Mouse (Mus musculus) layer of hippocampus, adult 8-10 months (tissue): ENCODE results near the gene Tnfrsf18. TPM values are rescaled to one million over a fixed set of nuclear protein-coding genes. Genes with fewer than 3 reads are reported as not detected.

Experiments
- DNase-seq, 2 experiments: peaks; one replicate each; pipeline ENCODE4 v3.0.0; 2022; ENCODE audit warnings: low spot score in 2 of 2
- microRNA-seq, 2 experiments: library from miRNA; unstranded; fragments of <30 nt; microRNA quantifications; one replicate each; pipeline ENCODE4 v1.2.0; 2022
- total RNA-seq, 4 experiments: library from RNA; stranded (reverse); gene quantifications; 2 replicates each; pipeline ENCODE4 v1.2.4; 2022

Tnfrsf18 gene
- total RNA-seq, 4 experiments from 2014 or later = not detected

GRCm38 (mm10) chr4:156076911-156077382, 51.0 kb downstream of the Tnfrsf18 start:
- no peak for DNase-seq

DNA sequence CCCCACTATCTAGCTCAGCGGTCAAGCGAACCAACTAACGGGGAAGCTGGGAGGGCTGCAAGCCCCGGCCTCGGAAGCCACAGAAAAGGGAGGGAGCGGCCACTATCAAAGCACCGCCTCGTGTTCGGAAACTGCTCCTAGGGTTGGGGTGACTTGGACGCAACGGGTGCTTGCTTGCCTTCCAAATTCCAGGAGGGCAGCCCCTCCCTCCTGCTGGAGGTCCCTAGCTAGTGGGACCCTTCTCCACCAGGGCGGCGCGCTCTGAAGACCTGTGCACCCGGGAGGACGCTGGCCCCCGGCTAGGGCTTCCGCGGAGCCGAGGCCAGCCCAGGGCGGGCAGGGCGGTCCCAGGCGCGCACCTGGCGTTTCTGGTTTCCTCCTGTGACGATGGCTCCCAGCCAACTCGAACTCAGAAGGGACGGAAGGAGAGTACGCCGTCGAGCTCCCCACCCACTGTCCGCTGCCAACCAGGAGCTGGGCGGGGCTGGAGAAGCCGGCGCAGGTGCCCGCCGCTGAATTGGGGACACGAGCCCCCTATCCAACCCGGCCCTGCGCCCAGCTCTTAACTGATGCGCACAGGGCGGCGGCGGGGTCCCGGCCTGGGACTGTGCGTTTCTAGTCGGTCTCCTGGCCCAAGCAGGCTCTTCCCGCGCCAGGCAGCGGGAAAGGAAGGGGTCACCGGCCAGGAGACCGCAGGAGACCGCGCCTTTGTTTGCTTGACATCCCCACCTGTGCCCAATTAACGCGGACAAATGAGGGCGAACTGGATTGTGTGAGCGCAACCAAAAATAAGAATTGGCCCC, 51.7 kb downstream of the Tnfrsf18 start:
- DNase-seq = no peak

Small RNA genes within 50 kb of the gene (microRNA-seq; reads per million reads assigned to microRNA genes)
- gene Mir200a = 5.3 to 28.4 reads per million in 2 experiments
- 53.3 to 70.8 reads per million in 2 experiments for gene Mir200b
- 39.4 to 75.6 reads per million in 2 experiments for gene Mir429

Other genes starting within 250 kb of the Tnfrsf18 start
- 10 to 100 TPM; 30.2 to 36.9 (median 34.5) TPM for gene Tmem88b, start 240.3 kb upstream of the Tnfrsf18 start, total RNA-seq
- gene Ankrd65, start 235.7 kb upstream of the Tnfrsf18 start, total RNA-seq = not detected
- 10 to 100 TPM; 74.2 to 85.2 (median 78.2) TPM for gene Mrpl20, start 223.3 kb upstream of the Tnfrsf18 start, total RNA-seq
- gene Ccnl2, start 213.7 kb upstream of the Tnfrsf18 start, total RNA-seq = 100 to 1,000 TPM in 1 of 4 experiments, 10 to 100 TPM in 3; 69.6 to 104 (median 79.7) TPM
- 100 to 1,000 TPM in 1 of 4 experiments, 10 to 100 TPM in 3; 95.2 to 103 (median 97.9) TPM for gene Aurkaip1, start 194.9 kb upstream of the Tnfrsf18 start, total RNA-seq
- gene Mxra8, start 186.5 kb upstream of the Tnfrsf18 start, total RNA-seq = 10 to 100 TPM in 2 of 4 experiments, 1 to 10 TPM in 2; 7.4 to 10.9 (median 9.6) TPM
- 10 to 100 TPM; 71.0 to 91.3 (median 82.6) TPM for gene Dvl1, start 178.8 kb upstream of the Tnfrsf18 start, total RNA-seq
- under 1 TPM; 0.25 to 0.32 (median 0.31) TPM for gene Tas1r3, start 162.8 kb upstream of the Tnfrsf18 start, total RNA-seq
- gene Cptp, start 156.7 kb upstream of the Tnfrsf18 start, total RNA-seq = 10 to 100 TPM; 27.8 to 41.9 (median 29.5) TPM
- 10 to 100 TPM; 30.5 to 40.2 (median 35.9) TPM for gene Ints11, start 156.6 kb upstream of the Tnfrsf18 start, total RNA-seq
- gene Pusl1, start 134.4 kb upstream of the Tnfrsf18 start, total RNA-seq = 10 to 100 TPM; 54.8 to 64.2 (median 57.7) TPM
- gene Acap3, start 134.3 kb upstream of the Tnfrsf18 start, total RNA-seq = 100 to 1,000 TPM; 116 to 124 (median 120) TPM
- gene Ube2j2, start 82.3 kb upstream of the Tnfrsf18 start, total RNA-seq = 10 to 100 TPM; 58.5 to 69.0 (median 66.3) TPM
- 10 to 100 TPM; 13.6 to 29.5 (median 18.1) TPM for gene C1qtnf12, start 63.8 kb upstream of the Tnfrsf18 start, total RNA-seq
- gene B3galt6, start 33.5 kb upstream of the Tnfrsf18 start, total RNA-seq = 10 to 100 TPM in 1 of 4 experiments, 1 to 10 TPM in 3; 9.2 to 11.3 (median 9.7) TPM
- gene Sdf4, start 33.3 kb upstream of the Tnfrsf18 start, total RNA-seq = 100 to 1,000 TPM; 202 to 230 (median 217) TPM
- 1 to 10 TPM; 1.1 to 3.5 (median 2.0) TPM for gene Tnfrsf4, start 12.3 kb upstream of the Tnfrsf18 start, total RNA-seq
- gene Ttll10, start 33.2 kb downstream of the Tnfrsf18 start, total RNA-seq = under 1 TPM in 3 of 4 experiments, not detected in 1; 0.27 to 0.80 (median 0.45) TPM
- gene 9430015G10Rik, start 83.8 kb downstream of the Tnfrsf18 start, total RNA-seq = 10 to 100 TPM; 28.2 to 49.7 (median 35.9) TPM
- 1 to 10 TPM in 2 of 4 experiments, under 1 TPM in 2; 0.49 to 2.0 (median 0.81) TPM for gene Rnf223, start 104.3 kb downstream of the Tnfrsf18 start, total RNA-seq
- gene Agrn, start 171.3 kb downstream of the Tnfrsf18 start, total RNA-seq = 100 to 1,000 TPM; 125 to 145 (median 144) TPM
- gene Isg15, start 174.7 kb downstream of the Tnfrsf18 start, total RNA-seq = 1 to 10 TPM in 3 of 4 experiments, under 1 TPM in 1; 0.87 to 2.6 (median 1.7) TPM
- 1 to 10 TPM; 5.9 to 7.3 (median 6.3) TPM for gene AW011738, start 177.1 kb downstream of the Tnfrsf18 start, total RNA-seq
- gene Perm1, start 189.7 kb downstream of the Tnfrsf18 start, total RNA-seq = under 1 TPM; 0.32 to 0.45 (median 0.38) TPM
- 10 to 100 TPM; 38.2 to 52.2 (median 46.4) TPM for gene Plekhn1, start 208.7 kb downstream of the Tnfrsf18 start, total RNA-seq
- gene Noc2l, start 209.8 kb downstream of the Tnfrsf18 start, total RNA-seq = 10 to 100 TPM; 64.1 to 72.4 (median 68.0) TPM
- gene Samd11, start 229.5 kb downstream of the Tnfrsf18 start, total RNA-seq = 1 to 10 TPM; 5.1 to 7.9 (median 6.0) TPM